Mouse (Mus musculus): ENCODE data around the gene Tspan13.

Tspan13 gene

GRCm38 (mm10) chr12:36042348-36042778 is at the start of gene Tspan13:
TSS of gene Tspan13 (minus strand) at chr12:36042500.
- peak; percentile 88 for DNase-seq (ENCODE audit: low spot score)

- no peak for DNase-seq (ENCODE audit: low spot score)
These were observed 49.7 kb upstream of the Tspan13 start for GRCm38 (mm10) chr12:36091964-36092363.

DNA sequence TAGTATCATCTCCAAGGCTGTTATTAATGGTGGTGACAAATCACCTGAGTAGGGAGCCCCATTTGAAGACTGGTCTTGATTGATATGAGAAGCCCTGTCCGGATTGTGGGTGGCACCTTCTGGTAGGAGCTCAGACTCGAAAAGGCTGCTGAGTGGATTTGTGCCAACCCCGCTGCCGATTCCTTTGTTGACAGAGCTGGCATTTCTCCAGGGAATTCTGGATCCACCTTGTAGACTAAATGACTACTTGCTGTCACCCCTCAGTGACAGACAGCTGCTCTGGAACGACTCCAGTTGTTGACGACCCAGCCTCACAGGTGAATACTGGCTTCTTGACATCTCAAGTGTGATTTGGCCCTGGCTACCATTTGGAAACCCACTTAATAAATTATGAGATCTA is 46.9 kb upstream of the Tspan13 start:
- DNase-seq (ENCODE audit: low spot score): no peak

- DNase-seq (ENCODE audit: low spot score): no peak
These were observed 46.5 kb upstream of the Tspan13 start for GRCm38 (mm10) chr12:36088804-36089203.

GRCm38 (mm10) chr12:36085380-36085779 is 43.1 kb upstream of the Tspan13 start:
- no peak for DNase-seq (ENCODE audit: low spot score)

DNA sequence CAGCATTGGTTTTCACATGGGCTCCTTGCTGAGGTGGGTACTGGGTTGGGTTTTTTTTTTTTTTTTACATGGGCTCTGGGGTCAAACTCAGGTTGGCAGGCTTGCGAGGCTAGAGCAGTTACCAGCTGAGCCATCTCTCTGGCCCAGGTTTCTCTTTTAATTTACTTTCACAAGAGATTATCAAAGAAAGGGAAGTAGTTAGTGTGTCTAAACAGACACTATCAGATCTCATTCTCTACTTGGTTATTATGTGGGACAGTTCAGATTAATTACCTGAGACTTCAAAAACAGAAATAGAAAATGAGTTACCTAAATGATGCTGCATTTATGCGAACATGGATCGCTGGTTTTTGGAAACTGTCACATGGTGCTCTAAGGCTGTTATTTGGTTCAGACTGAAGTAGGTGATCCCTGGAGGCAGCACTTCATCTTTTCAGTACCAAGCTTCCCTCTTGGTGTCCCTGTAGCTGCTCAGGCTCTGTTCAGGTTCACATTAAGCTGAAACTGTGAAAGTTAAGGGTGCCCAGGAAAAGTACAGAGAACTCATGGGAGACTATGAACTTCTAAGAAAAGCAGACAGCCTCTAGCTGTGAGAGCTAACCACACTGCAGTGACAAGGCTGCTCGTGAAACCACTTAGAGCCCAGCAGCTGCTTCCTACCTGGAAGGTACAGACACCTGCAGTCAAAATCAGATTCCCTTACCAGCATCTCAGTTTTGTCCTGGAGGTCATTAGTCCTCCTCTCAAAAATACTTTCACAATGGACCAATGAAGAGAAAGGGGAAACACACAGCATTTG is 36.0 kb upstream of the Tspan13 start:
- DNase-seq (ENCODE audit: low spot score): no peak

DNA sequence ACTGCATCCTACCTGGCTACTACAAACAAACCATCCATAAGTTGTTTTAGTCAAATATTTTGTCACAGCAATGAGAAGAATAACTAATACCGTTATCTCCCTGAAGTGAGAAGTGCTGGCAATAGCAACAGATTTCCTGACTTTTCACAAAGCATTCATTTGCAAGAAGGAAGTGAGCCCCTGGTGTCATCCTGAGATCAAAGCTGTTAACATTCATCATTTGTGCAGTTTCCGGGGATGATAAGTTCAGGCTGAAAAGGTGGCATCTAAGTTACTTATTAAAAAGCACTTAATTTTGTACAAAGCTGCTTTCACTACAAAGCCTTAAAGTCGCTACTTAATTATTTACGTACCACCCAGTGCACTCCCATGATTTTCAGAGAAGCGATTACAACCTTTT is 30.6 kb upstream of the Tspan13 start:
- DNase-seq (ENCODE audit: low spot score): no peak

GRCm38 (mm10) chr12:36070231-36070630 is 27.9 kb upstream of the Tspan13 start:
- DNase-seq (ENCODE audit: low spot score): no peak

GRCm38 (mm10) chr12:36067538-36067937 is 25.2 kb upstream of the Tspan13 start:
- no peak for DNase-seq (ENCODE audit: low spot score)

DNA sequence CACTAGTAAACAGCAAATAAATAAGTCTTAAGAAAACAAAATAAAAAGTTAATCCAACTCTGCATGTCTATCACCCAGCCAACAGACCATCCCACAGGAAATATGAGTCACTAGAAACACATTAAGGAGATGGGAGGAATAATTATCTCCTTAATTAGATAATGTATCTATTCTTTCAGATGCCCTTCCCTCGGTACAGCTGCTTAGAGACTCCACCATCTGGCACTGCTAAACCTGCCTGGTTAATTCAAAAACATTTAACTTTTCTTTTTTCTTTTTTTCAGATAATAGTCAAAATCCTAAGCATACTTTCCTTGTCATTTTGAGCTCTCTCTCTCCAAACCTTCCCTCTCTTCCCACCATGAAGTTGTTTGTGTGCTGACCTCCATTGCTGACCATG is 23.6 kb upstream of the Tspan13 start:
- DNase-seq (ENCODE audit: low spot score): no peak

DNA sequence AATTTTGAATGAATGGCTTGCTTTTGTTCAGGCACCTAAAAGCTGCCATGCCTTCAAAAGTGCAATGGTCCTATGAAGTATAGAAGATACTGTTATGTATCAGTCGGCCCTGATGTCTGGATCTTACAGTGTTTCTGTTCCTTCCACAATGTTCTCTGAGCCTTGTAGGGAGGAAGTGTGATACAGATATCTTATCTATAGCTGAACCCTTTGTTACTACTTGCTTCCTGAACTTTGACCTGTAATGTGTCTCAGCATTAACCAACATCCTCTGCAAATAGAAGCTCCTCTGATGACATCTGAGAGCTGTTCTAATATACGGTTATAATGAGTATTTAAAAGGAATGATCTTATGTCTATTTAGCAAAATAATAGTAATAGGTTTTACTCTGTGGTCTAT is 15.4 kb upstream of the Tspan13 start:
- DNase-seq (ENCODE audit: low spot score): no peak

DNA sequence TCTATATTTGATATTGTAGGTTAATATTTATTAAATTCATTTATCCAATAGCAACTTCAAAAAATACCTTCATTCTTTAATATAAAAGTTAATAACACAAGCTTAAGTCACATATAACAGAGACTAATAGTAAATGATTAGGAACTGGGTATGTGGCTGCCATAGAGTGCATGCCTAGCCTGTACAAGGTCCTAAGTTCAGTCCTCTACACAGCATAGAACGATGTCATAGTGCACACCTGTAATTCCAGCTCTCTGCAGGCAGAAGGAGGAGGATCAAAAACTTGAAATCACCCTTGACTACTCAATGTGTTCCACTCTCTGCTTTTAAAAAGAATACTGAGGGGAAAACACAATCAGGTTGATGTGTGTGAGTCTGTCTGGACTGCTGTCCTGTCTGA is 8.0 kb upstream of the Tspan13 start:
- DNase-seq (ENCODE audit: low spot score): no peak

GRCm38 (mm10) chr12:36047593-36047992 is 5.3 kb upstream of the Tspan13 start:
- no peak for DNase-seq (ENCODE audit: low spot score)

DNA sequence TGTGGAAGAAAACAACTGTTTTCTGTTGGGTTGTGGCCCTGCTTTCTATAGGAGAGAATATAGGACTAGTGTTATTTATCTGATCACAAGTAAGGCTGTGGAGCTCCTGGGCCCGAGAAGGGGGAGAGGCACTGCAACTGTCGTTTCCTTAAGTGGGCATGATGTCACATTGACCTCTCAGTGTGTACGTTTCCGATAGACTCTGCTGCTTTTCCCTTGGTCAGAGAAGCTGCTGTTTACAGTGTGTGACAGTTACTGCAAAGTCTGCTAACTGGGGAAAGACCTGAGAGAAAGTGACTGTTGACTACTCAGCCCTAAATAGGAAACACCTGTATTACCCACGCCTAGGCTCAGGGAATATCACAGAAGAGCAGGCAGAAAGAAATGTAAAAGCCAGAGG is 3.9 kb upstream of the Tspan13 start:
- DNase-seq (ENCODE audit: low spot score): no peak

DNA sequence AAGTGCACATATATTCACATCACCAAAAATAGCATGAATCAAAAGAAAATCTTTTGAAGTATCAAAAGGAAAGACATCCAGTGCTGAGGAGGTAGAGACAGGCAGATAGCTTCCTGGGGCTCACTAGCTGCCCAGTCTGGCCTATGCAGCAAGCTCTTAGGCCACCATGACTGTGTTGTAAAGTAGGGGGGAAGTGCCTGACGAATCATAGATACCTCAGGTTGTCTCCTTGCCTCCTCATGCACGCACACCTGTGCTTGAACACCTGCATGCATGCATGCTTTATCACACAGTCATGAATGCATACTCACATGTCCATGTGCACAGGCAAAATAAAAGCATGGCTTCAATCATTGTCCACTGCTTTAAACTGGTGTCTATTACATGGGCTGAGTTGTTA is 2.4 kb upstream of the Tspan13 start:
- no peak for DNase-seq (ENCODE audit: low spot score)

DNA sequence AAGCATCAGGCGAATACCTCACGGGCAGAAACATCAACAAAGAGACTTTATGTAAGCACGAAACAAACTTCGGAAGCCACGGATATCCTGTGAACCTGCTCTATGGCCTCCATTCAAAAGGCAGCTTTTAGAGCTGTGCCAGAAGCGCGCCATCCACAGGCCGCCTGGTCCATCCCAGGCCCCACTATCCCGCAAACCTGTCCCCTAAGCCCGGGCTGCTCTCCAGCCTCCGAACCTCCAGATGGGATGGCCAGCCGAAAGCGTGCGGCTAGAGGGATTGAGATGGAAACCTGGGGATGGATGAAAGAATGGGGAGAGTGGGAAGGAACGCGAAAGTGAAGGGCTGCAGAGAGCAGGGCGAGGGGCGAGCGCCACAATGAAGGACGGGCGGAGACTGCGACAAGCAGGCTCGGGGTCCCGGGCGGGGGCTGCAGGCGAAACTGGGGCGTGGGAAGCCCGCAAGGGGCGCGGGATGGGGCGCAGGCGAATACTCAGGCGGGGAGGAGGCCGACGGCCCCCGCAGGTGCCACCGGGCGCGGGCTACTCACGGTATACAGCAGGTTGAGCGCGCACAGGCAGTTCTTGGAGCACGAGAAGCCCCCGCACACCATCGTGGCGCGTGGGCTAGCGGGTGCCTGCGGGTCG is 475 bp downstream of the Tspan13 start:
- DNase-seq (ENCODE audit: low spot score): peak; percentile 20

- no peak for DNase-seq (ENCODE audit: low spot score)
These were observed 1.1 kb downstream of the Tspan13 start for GRCm38 (mm10) chr12:36041281-36041589.

- DNase-seq (ENCODE audit: low spot score): no peak
These were observed 1.6 kb downstream of the Tspan13 start for GRCm38 (mm10) chr12:36040571-36041280.

DNA sequence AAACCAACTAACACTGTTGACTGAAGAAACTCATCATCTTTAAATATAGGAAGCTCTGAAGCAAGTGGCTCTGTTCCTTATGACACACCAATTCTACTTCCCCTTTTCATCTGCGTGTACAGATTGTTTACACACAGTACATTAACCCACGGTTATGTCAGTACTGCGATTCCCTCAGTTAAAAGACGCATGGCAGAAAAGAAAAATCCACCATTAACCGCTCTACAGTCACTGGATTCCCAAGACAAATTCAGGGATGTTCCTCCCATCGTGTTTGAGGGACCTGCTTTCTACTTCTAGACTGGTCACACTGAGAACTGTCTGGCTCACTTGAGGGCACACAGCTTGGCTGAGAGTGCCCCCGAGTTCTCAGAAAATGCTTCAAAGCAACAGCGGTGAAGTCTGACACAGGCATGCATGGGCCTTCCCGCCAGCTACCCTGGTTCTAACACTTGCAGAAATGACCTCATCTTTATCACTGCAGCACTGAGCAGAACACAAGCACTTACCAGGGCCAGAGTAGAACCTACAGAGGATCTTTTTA is 2.7 kb downstream of the Tspan13 start:
- DNase-seq (ENCODE audit: low spot score): no peak

GRCm38 (mm10) chr12:36036776-36037175 is 5.5 kb downstream of the Tspan13 start:
- no peak for DNase-seq (ENCODE audit: low spot score)

- no peak for DNase-seq (ENCODE audit: low spot score)
These were observed 6.2 kb downstream of the Tspan13 start for GRCm38 (mm10) chr12:36036121-36036520.

DNA sequence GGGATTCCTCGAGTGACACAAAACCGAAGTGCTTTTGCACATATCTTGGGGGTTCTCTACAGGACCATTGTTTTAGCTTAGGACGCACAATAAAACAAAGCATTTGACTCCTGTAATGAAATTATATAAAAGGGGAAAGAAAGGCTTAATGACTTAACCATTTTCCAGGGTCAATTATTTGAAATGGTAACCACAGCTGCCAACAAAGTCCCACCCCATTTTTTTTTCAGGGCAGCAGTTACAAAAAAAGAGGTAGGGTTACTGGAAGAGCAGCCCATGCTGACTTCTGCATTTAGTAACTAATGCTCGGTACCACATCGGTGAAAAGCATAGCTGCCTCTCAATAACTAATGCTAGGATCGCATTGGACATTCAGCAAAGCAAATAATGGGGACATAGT is 6.8 kb downstream of the Tspan13 start:
- DNase-seq (ENCODE audit: low spot score): no peak

GRCm38 (mm10) chr12:36032419-36032818 is 9.9 kb downstream of the Tspan13 start:
- no peak for DNase-seq (ENCODE audit: low spot score)
